Mouse (Mus musculus): ENCODE measurements around the gene Zfp599.

GRCm38 (mm10) chr9:22278733-22279132 is 19.0 kb upstream of the Zfp599 start:
- no peak for TF ChIP-seq POLR2A (IDR thresholded peaks at IDR 0.05; ENCODE audit: insufficient read length, low read depth)
- TF ChIP-seq TCF12 (IDR thresholded peaks at IDR 0.05; ENCODE audit: insufficient read depth, poor library complexity, severe bottlenecking), result no peak
- TF ChIP-seq CEBPB (IDR thresholded peaks at IDR 0.05; ENCODE audit: insufficient read depth, poor library complexity, severe bottlenecking), result no peak
- no peak for TF ChIP-seq REST (IDR thresholded peaks at IDR 0.05; ENCODE audit: insufficient read depth, insufficient read length)
- TF ChIP-seq MYOG (IDR thresholded peaks at IDR 0.05; ENCODE audit: control insufficient read depth in 1 of 3, insufficient read depth in 1 of 3, insufficient read length in 2 of 3, low read depth in 2 of 3), result no peak
- no peak for TF ChIP-seq MYOD1 (IDR thresholded peaks at IDR 0.05; ENCODE audit: control insufficient read depth in 1 of 3, insufficient read length in 2 of 3, low read depth in 2 of 3)
- TF ChIP-seq USF1 (IDR thresholded peaks at IDR 0.05; ENCODE audit: low read depth), result no peak
- no peak for TF ChIP-seq MAX (IDR thresholded peaks at IDR 0.05; ENCODE audit: low read depth)
- TF ChIP-seq POLR2AphosphoS2 (IDR thresholded peaks at IDR 0.05; ENCODE audit: insufficient read length, low read depth), result no peak
